Mouse (Mus musculus) spleen, embryonic (tissue): ENCODE results near the gene Lmo7.

Source experiments
- CTCF ChIA-PET: fragments of 350-600 bp; sonication (Branson Sonifier 250); formaldehyde crosslinking; loops from one replicate; lab custom pipeline; 2022; lab: Charles Lee

The Lmo7 gene

DNA sequence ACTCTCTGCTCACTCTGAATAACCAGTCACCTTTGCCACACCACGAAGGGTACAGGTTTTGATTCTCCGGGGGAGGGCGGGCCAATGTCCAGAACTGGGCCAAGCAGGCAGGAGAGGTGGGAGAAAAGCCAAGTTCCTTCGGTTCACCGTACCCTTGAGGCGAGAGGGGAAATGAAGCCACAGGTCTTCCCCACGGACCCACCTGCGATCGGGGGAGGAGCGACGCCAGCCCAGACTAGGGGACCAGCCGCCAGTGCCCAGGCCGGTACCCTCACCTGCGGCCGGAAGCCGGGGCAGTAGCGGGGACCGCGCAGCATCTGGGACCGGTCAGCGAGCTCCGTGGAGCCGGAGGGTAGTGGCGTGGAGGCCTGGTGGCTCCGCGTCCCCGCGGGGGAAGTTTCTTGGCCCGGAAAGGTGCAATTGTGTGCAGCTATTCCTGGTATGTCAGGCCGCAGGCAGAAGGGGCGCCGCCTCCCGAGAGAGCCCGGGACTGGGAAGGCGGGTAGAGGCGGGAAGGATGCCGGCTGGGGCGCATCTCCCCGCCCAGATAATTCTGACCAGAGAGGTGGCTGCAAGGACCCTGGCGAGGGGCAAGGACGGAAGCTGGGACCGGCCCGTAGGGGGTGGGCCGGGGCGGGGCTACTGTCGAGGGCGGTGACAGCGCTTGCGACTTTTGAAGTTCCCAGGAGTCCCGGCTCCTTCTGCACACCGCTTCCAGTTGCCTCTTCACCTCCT is at the start of gene Lmo7, which contains the start of gene Gm9922:
Lmo7 (plus strand) TSS at position 721 of the 735 bp plus-strand sequence.
Gm9922 (minus strand) TSS at position 578 of the 735 bp plus-strand sequence.
- CTCF ChIA-PET, result no interaction called here

DNA sequence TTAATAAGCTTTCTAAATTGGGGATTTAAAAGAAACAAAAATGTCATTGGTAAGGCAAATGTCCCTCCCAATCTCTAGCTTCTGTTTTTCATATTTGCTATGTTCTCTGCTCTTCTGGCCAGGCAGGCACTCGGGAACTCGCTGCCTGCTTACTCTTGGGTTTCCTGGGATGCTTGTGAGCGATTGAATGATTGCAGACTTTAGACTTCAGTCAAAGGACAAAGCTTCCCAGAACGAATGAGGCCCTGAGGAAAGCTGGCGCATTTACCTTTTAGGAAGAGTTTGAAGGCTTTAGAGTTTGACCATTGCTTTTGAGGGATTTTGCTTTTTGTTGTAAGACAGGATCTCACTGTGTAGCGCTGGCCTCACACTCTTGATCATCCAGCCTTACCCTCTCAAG is 42.1 kb upstream of the Lmo7 start:
- CTCF ChIA-PET, result interaction anchor here (0.6 kb wide), 1 partner anchor 20 kb away, joined by 3 read pairs; no protein-coding TSS in a partner anchor

DNA sequence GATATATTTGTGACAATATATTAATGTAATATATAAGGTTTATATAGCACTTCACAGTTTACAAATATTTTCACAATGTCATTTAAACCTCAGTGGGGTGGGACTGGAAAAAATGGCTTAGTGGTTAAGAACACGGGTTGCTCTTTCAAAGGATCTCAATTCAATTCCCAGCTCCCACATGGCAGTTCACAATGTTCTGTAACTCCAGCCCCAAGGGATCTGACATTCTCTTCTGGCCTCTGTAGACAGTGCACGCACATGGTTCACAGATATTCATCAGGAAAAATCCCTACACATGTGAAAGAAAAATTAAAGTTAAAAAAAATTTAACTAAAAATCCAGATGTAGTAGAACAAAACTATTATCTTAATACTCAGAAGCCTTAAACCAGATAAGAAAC is 41.4 kb upstream of the Lmo7 start:
- CTCF ChIA-PET, result no interaction called here

DNA sequence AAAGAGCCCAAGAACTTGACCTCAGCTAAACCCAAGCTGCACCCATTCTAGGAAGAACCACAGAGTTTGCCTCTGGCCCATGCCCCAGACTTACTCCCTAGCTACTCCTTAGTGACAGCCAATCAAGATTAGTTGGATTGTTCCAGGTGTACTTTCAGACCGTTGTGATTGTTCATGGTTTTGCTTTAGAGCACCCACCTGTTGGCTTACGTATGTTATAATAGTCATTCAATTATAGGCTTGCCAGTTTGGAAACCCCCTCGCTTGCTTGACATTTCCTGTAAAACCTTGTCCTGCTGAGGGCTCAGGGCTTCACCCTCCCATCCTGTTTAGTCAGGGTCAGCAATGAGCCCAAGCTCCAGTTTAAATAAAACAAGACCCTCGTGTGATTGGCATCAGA is 25.3 kb upstream of the Lmo7 start:
- CTCF ChIA-PET, result no interaction called here

DNA sequence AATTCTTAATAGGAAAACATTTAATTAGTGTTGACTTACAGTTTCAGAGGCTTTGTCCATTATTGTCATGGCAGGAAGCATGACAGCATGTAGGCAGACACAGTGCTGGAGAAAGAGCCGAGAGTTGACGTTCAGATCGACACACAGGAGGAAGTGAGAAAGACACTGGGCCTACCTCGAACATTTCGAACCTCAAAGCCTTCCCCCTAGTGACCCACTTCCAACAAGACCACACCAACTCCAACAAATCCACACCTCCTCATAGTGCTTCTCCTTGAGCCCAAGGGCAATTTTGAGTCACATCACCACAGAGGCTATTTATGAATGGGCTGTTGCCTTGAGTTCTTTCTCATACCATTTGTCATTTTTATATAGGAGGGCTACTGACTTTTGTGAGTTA is 22.7 kb upstream of the Lmo7 start:
- CTCF ChIA-PET, result no interaction called here

DNA sequence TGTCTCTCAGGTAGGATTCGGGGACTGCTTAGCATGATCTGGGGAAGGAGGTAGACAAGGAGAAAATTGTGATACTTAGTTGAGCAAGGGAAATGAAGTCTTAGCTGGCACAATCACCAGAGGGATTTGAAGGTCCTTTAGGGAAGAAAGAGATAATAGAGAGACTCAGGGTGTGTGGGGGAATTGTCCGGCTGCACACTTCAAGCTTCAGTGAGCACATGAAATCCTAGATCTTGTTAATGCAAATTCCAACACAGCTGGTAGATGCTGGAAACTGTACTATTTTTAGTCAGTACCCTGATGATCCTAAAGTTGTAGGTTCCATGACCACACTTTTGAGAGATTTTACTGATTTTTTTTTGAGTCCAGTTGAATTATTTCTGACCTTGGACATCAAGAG is 15.3 kb upstream of the Lmo7 start:
- CTCF ChIA-PET, result no interaction called here

DNA sequence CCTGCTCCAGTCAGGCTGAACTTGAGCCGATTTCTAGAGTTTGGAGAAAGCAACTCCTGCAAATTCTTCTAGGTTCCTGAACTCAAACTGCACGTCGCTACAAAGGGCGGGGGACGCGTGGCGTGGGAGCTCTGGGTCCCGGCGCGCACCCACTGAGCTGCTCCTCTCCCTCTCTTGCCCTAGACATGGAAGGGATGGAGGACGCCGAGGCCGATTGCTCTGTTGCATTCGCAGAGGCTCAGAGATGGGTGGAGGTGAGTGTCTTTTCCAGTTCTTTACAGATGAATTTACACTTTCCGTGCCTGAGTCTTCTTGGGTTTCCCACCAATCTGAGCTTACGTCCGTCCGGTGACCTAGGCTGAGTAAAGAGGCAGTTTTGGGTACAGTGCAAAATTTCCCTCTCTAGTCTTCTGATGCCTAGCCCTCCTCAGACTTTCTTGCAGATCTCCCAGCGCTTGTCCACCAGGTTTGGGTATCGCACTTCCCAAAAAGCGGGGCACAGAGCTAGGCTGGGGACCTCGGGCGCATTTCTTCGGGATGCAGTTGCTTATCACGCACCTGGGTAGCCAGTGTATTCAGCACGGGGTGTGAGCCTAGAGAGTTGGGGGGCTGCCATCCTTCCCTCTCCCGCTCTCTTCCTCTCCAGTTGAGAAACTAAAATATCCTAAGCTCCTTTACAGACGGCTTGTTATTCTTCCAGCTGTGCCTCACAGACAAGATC is 375 bp downstream of the Lmo7 start:
- CTCF ChIA-PET, result no interaction called here

DNA sequence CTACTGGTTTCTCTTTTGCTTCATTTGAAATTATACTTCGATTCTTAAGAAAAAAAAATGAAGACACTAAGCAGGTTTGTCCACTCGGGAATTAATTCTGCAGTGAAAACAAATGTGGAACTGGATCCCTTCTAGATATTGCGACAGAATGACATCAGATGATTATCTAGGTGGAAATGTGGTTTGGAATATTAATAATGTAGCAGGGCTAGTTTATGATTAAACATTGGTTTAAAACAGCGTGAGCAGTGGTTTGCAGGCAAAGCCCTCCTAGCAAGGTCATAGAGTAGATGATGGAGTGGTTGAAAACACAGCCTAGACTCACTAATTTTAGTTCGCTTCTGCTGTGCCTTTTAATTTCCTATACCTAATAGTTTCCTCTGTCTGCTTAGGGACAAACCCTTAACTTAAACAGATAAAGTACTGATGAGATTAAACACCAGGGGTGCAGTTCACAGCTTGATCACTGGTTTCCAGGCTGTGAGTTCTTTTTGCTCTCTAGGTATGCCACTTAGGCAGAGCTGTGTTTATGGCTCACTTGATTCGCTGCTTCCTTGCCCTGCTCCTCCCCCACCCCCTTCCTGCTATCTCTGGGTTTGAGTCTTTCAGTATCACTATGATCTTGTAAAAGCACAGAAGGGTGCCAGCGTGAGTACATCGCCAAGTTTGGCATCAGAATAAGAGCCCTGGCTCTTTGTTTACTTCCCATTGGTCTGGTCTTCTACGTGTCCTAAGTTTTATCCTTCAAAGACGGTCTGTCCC is 4.0 kb downstream of the Lmo7 start:
- CTCF ChIA-PET, result no interaction called here

DNA sequence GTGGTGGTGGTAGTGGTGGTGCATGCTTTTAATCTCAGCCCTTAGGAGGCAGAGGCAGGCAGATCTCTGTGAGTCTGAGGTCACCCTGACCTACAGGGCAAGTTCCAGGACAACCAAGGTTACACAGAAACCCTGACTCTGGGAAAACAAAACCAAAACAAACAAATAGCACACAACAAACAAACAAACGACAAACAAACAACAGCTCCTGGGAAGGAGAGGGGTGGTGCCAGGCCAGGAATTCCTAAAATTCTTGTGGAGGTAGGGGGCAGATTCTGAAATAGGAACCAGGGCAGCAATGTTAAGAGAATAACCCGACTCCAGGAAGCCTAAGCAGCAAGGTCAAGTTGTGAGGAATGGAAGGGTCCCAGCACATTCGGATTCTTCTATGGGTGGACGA is 7.7 kb downstream of the Lmo7 start:
- CTCF ChIA-PET, result no interaction called here

DNA sequence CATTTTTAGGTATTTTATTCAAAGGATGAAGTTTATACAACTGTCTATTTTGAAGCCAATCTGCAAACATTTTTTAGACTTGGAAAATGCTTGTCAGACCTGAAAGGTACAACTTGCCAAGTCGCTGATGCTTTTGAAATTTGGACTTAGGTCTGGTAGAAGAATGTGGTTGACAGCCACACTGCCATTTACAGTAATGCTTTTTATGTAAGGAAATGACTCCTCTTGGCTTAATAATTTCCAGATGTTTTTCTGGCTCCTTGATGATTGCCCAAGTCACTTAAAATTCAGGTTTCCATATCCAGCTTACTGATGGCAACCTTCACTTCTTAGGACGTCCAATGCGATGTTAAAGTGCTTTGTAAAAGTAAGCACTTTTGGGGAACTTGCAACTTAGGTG is 16.9 kb downstream of the Lmo7 start:
- CTCF ChIA-PET, result no interaction called here

DNA sequence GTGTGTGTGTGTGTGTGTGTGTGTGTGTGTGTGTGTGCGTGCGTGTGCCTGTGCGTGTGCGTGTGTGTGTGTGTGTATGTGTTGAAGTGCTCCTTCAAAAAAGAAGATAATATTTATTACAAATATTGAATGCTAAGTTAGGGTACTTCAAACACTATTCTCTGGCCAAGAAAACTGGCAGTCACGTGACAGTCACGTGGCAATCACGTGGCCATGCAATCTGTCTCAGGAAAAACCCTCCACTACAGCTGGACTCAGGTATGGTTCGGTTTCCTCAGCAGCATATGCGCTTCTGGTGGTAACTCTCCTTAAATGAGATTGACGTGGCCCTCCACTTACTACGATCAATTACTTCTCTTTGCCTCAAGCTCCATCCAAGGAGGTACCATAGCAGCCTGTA is 18.1 kb downstream of the Lmo7 start:
- CTCF ChIA-PET, result no interaction called here

DNA sequence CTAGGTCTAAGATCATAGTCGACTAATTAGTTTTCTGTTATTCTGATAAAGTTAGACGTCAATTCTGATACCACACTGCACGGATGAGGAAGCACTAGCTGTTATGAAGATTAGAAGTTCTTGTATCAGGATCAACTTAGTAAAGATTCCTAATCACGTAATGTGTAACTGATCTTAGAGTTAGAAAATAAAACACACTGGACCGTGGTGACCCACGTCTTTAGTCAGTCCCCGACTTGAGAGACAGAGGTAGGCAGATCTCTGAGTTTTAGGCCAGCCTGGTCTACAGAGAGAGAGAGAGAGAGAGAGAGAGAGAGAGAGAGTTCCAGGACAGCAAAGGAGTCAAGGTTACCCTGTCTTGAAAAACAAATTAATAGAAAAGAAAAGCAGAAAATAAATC is 18.7 kb downstream of the Lmo7 start:
- CTCF ChIA-PET, result no interaction called here

DNA sequence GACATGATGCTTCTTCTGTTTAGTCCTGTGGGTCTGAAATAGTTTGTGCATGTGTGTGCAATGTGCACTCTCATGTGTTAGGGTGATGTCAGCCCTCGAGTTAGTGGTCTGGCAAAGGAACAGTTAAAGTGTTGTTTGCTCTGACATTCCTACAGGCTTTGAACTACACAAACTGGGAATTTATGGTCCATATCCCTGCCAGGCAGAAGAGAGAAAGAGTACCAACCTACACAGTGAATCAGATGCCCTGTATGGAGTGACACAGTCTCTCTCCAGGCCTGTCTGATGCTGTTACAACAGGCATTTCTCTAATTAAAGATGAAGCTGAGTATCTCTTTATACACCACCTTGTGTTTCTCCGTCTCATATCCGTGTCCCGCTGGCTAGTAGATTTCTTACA is 21.2 kb downstream of the Lmo7 start:
- CTCF ChIA-PET, result no interaction called here

DNA sequence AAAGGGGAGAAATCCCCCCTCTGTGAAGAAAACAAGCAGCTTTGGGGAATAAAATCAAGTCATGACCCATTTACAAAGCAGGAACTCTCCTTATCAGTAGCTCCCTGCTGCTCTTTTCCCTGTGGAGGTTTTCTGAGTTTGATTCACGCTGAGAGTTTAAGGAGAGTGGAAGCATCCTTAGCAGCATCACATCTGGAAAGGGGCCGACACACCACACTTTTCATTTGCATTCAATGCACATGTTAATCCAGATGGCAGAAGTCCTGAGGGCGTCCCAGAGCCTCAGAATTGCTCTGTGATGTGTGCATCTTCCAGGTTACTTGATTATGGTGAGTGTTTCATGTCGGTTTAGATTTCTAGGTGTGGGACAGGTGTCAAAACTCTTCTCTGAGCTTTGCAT is 25.7 kb downstream of the Lmo7 start:
- CTCF ChIA-PET, result no interaction called here

DNA sequence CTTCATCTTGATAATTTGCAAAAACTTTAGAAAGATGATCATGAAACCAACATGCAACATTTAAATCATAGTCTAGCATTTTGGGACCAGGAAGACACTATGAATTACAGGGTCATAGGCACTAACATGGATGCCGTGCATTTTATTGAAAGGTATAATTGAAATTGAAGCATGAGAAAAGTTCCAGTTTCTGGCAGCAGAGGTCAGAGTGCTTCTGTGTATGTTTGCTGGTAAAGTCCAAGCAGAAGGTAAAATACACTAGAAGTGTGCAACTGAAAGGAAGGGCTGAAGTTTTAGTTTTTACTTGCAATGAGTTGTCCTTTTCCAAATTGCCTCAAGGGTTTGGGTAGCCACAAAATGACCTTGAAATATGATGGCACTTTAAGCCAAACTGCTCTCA is 32.5 kb downstream of the Lmo7 start:
- CTCF ChIA-PET, result interaction anchor here (0.5 kb wide), 1 partner anchor 246 kb away, joined by 3 read pairs; no protein-coding TSS in a partner anchor

DNA sequence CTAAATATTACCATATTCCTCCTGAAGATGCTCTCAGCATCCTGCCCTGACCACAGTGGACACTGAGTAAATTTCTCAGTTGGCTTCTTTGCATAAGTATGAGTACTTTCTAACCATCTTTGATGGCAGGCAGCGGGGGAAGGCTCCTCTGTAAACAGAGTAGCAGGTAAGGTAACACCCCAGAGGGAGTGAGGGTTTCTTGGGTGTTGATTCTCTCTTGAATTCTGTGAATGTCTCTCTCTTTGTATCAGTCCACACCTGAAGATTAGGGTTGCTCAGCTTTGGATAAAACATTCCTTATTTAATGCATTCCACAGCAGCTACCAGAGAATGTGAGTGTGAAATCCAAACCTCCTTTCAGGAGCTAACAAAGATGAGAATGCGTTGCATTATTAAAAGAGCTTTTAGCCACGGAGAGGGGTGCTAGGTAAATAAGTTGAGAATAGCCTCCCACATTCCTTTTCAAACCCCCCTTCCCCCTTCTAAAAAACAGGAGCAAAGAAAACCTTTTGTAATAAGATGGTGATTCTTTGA is 34.1 kb downstream of the Lmo7 start:
- CTCF ChIA-PET, result no interaction called here

DNA sequence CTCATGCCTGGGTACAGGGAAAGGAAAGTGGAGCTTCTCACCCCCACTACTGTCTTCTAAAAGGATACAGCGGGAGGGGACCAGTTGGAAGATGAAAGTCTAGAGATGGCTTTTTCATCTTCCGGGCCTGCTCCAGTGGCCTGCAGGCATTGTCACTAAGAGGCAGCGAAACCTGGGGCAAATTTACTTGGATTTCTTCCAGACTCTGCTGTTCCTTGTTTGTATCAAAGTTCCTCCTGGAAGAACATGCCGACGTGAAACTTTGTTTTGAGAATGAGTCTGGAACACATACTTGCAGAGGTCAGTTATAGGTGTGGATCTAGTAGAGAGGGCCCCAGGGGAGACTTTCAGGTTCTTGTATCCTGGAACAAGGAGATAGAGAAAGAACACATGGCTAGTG is 41.6 kb downstream of the Lmo7 start:
- CTCF ChIA-PET, result interaction anchor here (0.7 kb wide), 1 partner anchor 145 kb away, joined by 3 read pairs; no protein-coding TSS in a partner anchor

DNA sequence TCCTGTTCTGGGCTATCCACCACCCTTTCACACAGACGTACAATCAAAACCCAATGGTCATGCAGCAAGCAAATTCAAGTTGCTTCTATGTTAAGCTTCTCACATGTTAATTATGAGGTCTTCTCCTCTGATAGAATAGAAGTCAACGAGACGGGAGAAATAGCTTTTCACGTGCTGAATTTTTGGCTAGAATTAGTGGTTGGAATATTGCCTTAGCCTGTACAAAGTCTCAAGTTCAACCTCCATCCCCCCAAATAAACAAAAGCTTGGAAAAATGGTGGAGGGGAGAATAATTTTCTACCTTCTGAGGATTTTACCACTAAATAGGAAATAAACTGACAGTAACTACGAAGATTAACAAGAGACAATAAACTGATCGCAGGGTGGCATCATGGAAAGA is 42.0 kb downstream of the Lmo7 start:
- CTCF ChIA-PET, result interaction anchor here (0.7 kb wide), 1 partner anchor 146 kb away, joined by 3 read pairs; no protein-coding TSS in a partner anchor

DNA sequence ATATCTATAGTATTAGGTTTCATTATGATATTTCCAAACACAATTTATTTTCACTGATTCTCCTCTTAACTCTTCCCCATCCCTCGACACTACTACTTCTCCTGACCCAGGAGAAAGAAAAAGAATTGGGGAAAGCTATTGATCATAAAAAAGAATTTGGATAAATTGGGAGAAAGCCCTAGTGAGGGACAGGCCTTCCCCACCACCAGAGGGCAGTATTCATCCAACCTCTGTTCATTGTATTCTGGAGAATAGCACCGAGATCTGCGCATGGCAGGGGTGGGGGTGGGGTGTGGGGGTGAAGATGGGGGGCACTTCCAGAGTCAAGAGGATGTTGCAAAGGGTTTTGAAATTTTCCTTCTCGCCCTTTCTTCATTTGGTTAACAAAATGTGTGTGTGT is 44.9 kb downstream of the Lmo7 start:
- CTCF ChIA-PET, result no interaction called here

DNA sequence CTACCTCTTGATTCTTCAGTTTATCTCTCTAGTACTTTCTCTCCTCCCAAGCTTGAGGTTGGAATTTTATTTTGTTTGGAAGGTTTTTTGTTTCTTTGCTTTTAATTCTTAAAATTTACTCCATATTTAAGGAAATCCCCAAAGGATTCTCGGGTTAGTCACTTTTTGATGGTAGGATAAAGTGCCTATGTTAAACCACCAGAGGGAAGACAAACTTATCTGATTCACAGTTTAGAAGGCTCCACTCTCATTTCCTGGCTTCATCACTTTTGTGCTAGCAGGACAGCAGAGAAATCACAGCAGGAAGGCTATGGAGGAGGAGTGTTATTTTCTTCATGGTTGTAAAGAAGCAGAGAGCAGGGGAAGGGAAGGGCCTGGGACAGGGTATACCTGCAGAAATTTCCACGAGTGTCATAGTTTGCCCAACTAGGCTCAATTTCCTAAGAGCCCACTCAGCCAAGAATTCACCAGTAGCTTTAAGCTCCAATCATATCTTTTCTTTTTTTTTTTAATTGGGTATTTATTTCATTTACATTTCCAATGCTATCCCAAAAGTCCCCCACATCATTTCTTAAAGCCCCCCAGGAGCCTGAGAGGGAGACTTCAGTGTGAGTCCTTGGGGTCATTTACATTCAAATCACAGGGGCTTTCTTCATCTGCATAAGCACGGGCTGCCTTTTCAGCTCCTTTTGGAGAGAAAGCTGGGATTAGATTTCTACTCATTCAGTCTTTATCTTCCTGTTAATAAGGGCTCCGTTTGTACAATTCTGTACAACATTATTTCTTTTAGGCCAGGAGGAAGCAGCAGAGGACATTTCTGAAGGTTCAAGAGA is 46.8 kb downstream of the Lmo7 start:
- CTCF ChIA-PET, result no interaction called here

DNA sequence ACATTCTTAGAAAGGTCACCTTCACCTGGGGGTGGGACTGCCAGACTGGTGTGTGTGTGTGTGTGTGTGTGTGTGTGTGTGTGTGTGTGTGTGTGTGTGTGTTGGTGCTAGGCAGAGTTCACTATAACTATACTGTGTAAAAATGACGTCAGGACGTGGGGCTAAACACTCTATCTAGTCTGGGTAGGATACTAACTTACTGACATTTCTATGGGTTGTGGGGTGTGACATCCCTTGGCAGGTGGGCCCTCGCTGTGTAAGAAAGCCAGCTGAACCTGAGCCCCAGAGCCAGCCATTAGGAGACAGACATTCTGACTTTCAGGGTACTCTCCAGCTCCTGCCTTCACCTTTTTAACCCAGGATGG is 47.4 kb downstream of the Lmo7 start:
- CTCF ChIA-PET, result no interaction called here
